Mouse (Mus musculus) testis, adult 2 months (tissue): Measurements from ENCODE around the gene Mrpl35.
"Not testable (repeated sequence)": the region's sequence is repeated elsewhere in the genome, so short reads cannot be mapped to it uniquely, and the experiment has no call there.

Experiments
- CTCF ChIP-seq: fragments of 200-500 bp; IDR thresholded peaks from 2 replicates; pipeline ENCODE4 v1.5.1; 2012; ENCODE audit warnings: low read depth, mild to moderate bottlenecking, inconsistent platforms, low read length, moderate library complexity; ENCODE audit not compliant: control insufficient read depth, insufficient read depth, insufficient replicate concordance
- POLR2A ChIP-seq: fragments of 200-500 bp; IDR thresholded peaks from 2 replicates; pipeline ENCODE4 v1.6.1; 2012; ENCODE audit warnings: low read depth, mild to moderate bottlenecking, inconsistent platforms, low read length, moderate library complexity; ENCODE audit not compliant: control insufficient read depth

GRCm38 (mm10) chr6:71846906-71847305 is 20.1 kb upstream of the Mrpl35 start:
- TF ChIP-seq POLR2A, CTCF: not testable (repeated sequence)
